Mouse (Mus musculus) erythroblast, embryonic 14.5 days (primary cell): ENCODE results near the gene Acot6. TPM values are rescaled to one million over a fixed set of nuclear protein-coding genes. Genes with fewer than 3 reads are reported as not detected.

Source experiments
- H3K27me3 ChIP-seq: 2 replicates; pipeline ENCODE4 v1.6.1; 2012; ENCODE audit warnings: inconsistent platforms; ENCODE audit not compliant: control insufficient read depth
- H3K36me3 ChIP-seq: 2 replicates; pipeline ENCODE4 v1.6.1; 2012; ENCODE audit warnings: mild to moderate bottlenecking, inconsistent platforms; ENCODE audit not compliant: control insufficient read depth
- H3K4me1 ChIP-seq: 2 replicates; pipeline ENCODE4 v1.6.1; 2012; ENCODE audit warnings: inconsistent platforms; ENCODE audit not compliant: control insufficient read depth
- H3K4me3 ChIP-seq: replicated peaks from 2 replicates; pipeline ENCODE3; 2012; ENCODE audit warnings: moderate library complexity, mild to moderate bottlenecking, inconsistent platforms
- H3K9me3 ChIP-seq: 2 replicates; pipeline ENCODE4 v1.6.1; 2012; ENCODE audit warnings: low read length, inconsistent platforms, mixed read lengths; ENCODE audit not compliant: control insufficient read depth
- GATA1 ChIP-seq: IDR thresholded peaks from 2 replicates; pipeline ENCODE4 v1.6.1; 2012; ENCODE audit warnings: low read length, inconsistent platforms, mixed read lengths
- TAL1 ChIP-seq: IDR thresholded peaks from 3 replicates; pipeline ENCODE4 v1.6.1; 2012; ENCODE audit warnings: low read length, inconsistent platforms, mixed read lengths
- polyA plus RNA-seq: library from polyadenylated mRNA; stranded (reverse); fragments of >175 nt; gene quantifications from 2 replicates; pipeline ENCODE4 v1.2.3, GENCODE M21; 2012

Gene Acot6
- polyA plus RNA-seq, 1 experiment, result not detected

DNA sequence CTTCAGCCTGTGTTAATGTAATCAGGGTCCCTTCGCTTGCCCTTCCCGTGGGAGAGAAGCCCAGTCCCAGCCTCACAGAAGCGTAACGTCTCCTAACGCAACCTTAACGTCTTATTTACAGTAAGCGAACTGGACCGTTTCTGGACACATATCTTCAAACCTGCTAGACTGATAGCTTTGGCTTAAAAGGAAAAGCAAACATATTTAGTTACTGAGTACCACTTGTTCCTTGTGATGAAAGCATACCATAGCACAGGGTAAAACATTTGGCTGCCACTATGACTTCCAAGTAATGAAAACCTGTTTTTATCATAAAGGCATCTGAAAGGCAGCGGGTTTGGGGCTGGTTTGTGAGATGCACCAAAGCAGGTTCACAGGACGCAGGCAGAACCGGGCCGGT is 25.4 kb downstream of the Acot6 start:
- Histone ChIP-seq H3K27me3 (no peaks in the 10 kb centered on the region), H3K36me3 (no peaks in the 10 kb centered on the region), H3K4me3 (no peak overlapping the region), H3K9me3 (no peaks in the 10 kb centered on the region), H3K4me1 (no peaks in the 10 kb centered on the region)
- no peak for TF ChIP-seq GATA1

DNA sequence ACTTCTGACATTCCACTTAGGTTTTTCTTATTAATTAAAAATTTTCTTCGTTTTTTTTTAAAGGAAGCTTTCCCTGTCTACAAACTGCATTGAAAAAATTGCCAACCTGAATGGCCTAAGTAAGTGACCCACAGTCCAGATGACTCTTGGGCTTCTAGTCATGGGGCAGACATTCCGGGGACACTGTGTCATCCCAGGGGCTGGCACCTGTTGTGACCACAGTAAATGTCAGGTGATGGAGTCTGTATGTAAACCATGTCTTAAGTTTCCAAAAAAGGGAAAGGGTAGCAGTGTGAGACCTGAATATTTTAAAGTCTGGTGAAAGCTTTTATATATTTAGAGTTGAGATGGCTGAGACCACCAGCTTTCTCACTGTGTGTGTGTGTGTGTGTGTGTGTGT is 26.4 kb downstream of the Acot6 start:
- no peak for TF ChIP-seq GATA1
- TF ChIP-seq TAL1, result no peak
- H3K4me3 ChIP-seq, result no peak overlapping the region
- no peaks in the 10 kb centered on the region for H3K4me1 ChIP-seq
- H3K36me3 ChIP-seq, result no peaks in the 10 kb centered on the region
- no peaks in the 10 kb centered on the region for H3K27me3 ChIP-seq
- no peaks in the 10 kb centered on the region for H3K9me3 ChIP-seq

DNA sequence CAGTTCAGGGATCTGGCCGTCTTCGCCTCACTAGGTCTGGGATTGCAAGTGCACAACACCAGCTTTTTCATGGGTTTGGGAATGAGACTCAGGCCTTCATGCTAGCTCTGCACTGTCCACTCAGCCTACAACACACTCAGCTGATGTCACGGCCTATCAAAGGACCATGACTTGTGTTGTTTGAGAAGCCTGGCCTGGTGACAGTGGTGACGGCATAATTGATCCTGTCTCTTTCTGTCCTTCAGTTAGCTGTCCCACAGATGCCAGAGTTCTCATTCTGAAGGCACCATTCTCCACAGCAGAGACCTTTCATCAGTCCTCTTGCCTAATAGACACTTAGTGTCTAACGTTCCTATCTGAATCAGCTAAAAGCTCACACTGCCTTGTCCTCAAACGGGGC is 28.1 kb downstream of the Acot6 start:
- Histone ChIP-seq H3K9me3 (no peaks in the 10 kb centered on the region), H3K27me3 (no peaks in the 10 kb centered on the region)
- TF ChIP-seq TAL1 (no peak), GATA1 (no peak)

DNA sequence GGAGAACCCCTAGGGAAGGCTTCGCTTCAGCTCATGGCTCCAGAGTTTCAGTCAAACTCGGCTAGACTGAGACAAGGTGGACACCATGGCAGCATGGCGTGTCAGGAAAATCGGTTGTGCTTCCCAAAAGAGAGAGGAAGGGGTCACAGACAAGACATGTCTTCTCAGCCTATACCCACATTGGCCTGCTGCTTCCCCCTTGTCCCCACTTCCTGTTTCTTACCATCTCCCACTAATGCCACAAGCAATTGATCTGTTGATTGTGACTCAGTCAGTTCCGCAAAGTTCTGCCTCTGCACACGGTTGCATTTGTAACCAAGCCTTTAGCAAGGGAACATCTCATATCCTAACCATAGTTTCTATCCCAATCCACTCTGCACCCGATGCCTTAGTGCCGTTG is 29.5 kb downstream of the Acot6 start:
- H3K9me3 ChIP-seq, result no peaks in the 10 kb centered on the region
- no peaks in the 10 kb centered on the region for H3K36me3 ChIP-seq
- no peaks in the 10 kb centered on the region for H3K27me3 ChIP-seq
- no peak overlapping the region for H3K4me3 ChIP-seq
- H3K4me1 ChIP-seq, result no peaks in the 10 kb centered on the region
- TF ChIP-seq GATA1, result no peak
- no peak for TF ChIP-seq TAL1

More for the DNA sequence above, 28.1 kb downstream of the Acot6 start:
- Histone ChIP-seq H3K36me3 (no peaks in the 10 kb centered on the region), H3K4me1 (no peaks in the 10 kb centered on the region), H3K4me3 (no peak overlapping the region)

DNA sequence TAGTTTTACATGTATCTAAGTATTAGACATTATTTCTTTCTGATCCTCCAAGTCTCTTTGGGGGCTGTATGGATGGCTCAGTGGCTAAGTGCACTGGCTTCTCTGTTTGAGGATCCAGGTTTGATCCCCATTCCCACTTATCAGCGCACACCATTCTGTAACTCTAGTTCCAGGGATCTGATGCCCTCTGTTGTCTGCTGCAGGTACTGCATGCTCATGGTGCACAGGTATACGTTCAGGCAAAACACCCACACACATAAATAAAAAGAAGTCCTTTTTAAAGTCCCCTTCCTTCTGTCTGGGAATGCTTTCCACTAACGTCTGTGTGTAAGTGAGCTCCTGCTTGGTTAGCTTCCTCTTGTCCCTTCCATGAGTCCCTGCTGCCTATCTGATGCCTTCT is 31.8 kb downstream of the Acot6 start:
- Histone ChIP-seq H3K36me3 (no peaks in the 10 kb centered on the region), H3K27me3 (no peaks in the 10 kb centered on the region), H3K4me3 (no peak overlapping the region), H3K4me1 (no peaks in the 10 kb centered on the region), H3K9me3 (no peaks in the 10 kb centered on the region)
- TF ChIP-seq TAL1, result no peak
- TF ChIP-seq GATA1, result no peak

DNA sequence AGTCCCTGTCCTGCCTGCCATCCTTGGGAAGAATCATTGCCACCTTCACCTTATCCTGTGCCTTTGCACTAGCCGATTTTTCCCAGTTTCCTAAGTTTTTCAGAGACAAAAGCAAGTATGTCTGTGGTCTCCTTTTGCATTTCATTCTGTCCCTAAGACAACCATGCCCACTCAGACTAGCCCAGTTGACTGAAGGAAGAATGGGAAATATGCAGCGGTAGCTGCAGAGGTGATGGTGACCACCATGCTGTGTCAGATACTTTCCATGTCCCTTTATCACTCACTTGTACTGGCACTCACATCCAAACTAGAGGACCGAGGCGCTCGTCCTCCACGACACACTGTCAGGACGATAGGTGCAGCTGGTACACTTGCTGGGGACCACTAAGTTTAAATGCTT is 36.7 kb downstream of the Acot6 start:
- no peak for TF ChIP-seq TAL1
- no peak for TF ChIP-seq GATA1
- no peaks in the 10 kb centered on the region for H3K27me3 ChIP-seq
- no peaks in the 10 kb centered on the region for H3K36me3 ChIP-seq
- no peaks in the 10 kb centered on the region for H3K4me1 ChIP-seq
- no peak overlapping the region for H3K4me3 ChIP-seq
- H3K9me3 ChIP-seq, result no peaks in the 10 kb centered on the region

DNA sequence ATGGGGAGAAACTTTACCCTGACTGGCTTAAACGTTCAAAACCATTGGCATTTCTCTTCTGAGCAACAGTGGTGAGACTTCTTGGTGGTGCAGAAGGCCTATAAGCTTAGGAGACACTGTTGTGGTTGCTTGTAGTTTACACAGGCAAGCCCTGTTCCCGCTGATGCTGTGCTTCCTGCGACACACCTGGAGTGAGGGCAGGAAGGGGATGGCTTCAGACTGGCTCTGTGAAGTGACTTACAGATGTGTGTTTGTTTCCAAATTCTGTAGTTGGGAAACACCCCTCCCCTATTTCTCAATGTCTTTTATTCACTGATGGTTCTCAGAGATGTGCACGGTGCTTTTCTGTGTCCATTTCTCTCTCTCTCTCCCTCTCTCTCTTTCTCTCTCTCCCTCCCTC is 39.7 kb downstream of the Acot6 start:
- H3K27me3 ChIP-seq, result no peaks in the 10 kb centered on the region
- no peaks in the 10 kb centered on the region for H3K9me3 ChIP-seq
- no peak overlapping the region for H3K4me3 ChIP-seq
- TF ChIP-seq GATA1 (no peak), TAL1 (no peak)
- peaks cover 3% of the 10 kb centered on the region; the same call in 1 of the 2 replicates for H3K4me1 ChIP-seq
- H3K36me3 ChIP-seq, result no peaks in the 10 kb centered on the region

DNA sequence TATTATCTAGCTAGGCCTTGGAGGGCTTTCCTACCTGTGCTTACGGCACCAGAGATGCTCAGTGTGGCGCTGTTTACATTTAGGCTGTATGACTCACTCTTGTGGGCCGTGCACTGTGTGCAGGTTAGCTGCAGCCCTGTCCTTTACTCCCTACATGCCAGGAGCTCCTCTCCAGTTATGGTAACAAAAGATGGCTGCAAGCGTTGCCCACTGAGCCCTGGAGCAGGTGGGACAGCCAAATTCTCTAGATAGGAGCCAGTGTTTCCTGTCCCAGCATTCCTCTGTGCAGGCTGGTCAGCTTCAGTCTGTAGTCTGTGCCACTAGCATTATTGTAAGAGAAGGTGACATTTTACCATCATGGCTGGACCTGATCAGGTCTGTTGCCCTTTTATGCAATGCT is 40.8 kb downstream of the Acot6 start:
- H3K36me3 ChIP-seq, result no peaks in the 10 kb centered on the region
- TF ChIP-seq TAL1 (no peak), GATA1 (no peak)
- H3K27me3 ChIP-seq, result no peaks in the 10 kb centered on the region
- H3K4me1 ChIP-seq, result peaks cover 7% of the 10 kb centered on the region
- H3K9me3 ChIP-seq, result no peaks in the 10 kb centered on the region
- H3K4me3 ChIP-seq, result no peak overlapping the region

DNA sequence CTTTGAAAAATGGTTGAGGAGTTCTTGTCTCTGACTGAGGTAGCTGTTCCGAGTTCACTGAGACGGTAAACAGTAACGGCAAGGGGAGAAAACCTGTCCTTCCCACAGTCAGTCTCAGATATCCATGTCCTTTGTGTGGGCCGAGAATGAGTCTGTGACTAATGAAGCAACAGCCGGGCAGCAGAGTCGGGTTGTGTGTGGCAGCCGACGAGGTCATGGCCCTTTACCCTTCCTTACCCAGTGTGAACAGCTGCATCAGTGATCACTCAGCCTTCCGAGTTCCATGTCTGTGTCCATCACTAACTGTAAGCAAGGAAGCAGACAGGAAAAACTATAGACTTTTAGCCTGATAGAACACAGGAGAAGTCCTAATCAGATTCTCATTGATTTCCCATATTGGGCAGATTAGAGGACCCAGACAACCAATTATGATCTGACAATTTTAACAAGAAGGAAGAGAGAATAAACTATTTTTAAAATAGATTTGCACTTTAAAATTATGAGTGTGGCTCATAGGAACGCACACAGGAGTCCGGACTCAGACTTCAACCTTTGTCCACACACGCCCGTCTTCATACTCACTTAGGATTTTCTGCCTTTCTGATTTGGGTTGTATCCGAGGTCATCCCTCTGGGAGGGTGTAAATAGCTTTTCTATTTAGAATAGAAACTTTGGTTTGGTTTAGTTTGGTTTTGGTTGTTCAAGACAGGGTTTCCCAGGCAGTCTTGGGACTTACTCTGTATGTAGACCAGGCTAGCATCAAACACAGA is 42.0 kb downstream of the Acot6 start:
- H3K36me3 ChIP-seq, result peaks cover 8% of the 10 kb centered on the region
- H3K9me3 ChIP-seq, result no peaks in the 10 kb centered on the region
- TF ChIP-seq TAL1 (no peak), GATA1 (no peak)
- H3K4me1 ChIP-seq, result peaks cover 18% of the 10 kb centered on the region
- no peaks in the 10 kb centered on the region for H3K27me3 ChIP-seq
- no peak overlapping the region for H3K4me3 ChIP-seq
